Mouse (Mus musculus) kidney, adult 9 months (tissue): Measurements from ENCODE around the gene Wbp1.
"Not testable (repeated sequence)": the region's sequence is repeated elsewhere in the genome, so short reads cannot be mapped to it uniquely, and the experiment has no call there.

Experiments
- DNase-seq: peaks from one replicate; pipeline ENCODE4 v3.0.0; 2022

Wbp1 gene

GRCm38 (mm10) chr6:83120930-83121862 lies at the start of gene Wbp1:
TSS of gene Wbp1 (minus strand) at chr6:83121559.
- DNase-seq, result peak; percentile 99

GRCm38 (mm10) chr6:83171063-83171462 lies 49.7 kb upstream of the Wbp1 start:
- DNase-seq, result no peak

GRCm38 (mm10) chr6:83169872-83170271 lies 48.5 kb upstream of the Wbp1 start:
- peak; percentile 67 for DNase-seq

GRCm38 (mm10) chr6:83166243-83166630 lies 44.9 kb upstream of the Wbp1 start:
- DNase-seq, result no peak

GRCm38 (mm10) chr6:83165607-83166242 lies 44.4 kb upstream of the Wbp1 start, which contains the start of gene Dctn1:
TSS of gene Dctn1 (plus strand) at chr6:83165920.
- peak; percentile 96 for DNase-seq

GRCm38 (mm10) chr6:83165026-83165606 lies 43.8 kb upstream of the Wbp1 start:
- DNase-seq, result no peak

GRCm38 (mm10) chr6:83162701-83163100 lies 41.3 kb upstream of the Wbp1 start:
- DNase-seq, result peak; percentile 85

- peak; percentile 78 for DNase-seq
Measured at GRCm38 (mm10) chr6:83161921-83162641, 40.7 kb upstream of the Wbp1 start.

GRCm38 (mm10) chr6:83161442-83161841 lies 40.1 kb upstream of the Wbp1 start:
- DNase-seq, result no peak

GRCm38 (mm10) chr6:83159456-83159855 lies 38.1 kb upstream of the Wbp1 start:
- DNase-seq, result not testable (repeated sequence)

GRCm38 (mm10) chr6:83156259-83156684 lies 34.9 kb upstream of the Wbp1 start, which contains the start of the genes Wdr54 and 1700003E16Rik:
TSS of gene Wdr54 (minus strand) at chr6:83156397.
TSS of gene 1700003E16Rik (plus strand) at chr6:83156404.
- DNase-seq, result peak; percentile 40

GRCm38 (mm10) chr6:83155552-83156238 lies 34.3 kb upstream of the Wbp1 start:
- DNase-seq, result no peak

- no peak for DNase-seq
Measured at GRCm38 (mm10) chr6:83153485-83153884, 32.1 kb upstream of the Wbp1 start.

GRCm38 (mm10) chr6:83153038-83153437 lies 31.7 kb upstream of the Wbp1 start:
- no peak for DNase-seq

- DNase-seq, result no peak
Measured at GRCm38 (mm10) chr6:83151721-83152120, 30.4 kb upstream of the Wbp1 start.

GRCm38 (mm10) chr6:83147280-83147679 lies 25.9 kb upstream of the Wbp1 start:
- no peak for DNase-seq

GRCm38 (mm10) chr6:83145805-83146204 lies 24.4 kb upstream of the Wbp1 start:
- no peak for DNase-seq

GRCm38 (mm10) chr6:83145209-83145608 lies 23.9 kb upstream of the Wbp1 start:
- no peak for DNase-seq

GRCm38 (mm10) chr6:83142886-83143285 lies 21.5 kb upstream of the Wbp1 start:
- no peak for DNase-seq

GRCm38 (mm10) chr6:83142211-83142731 lies 20.9 kb upstream of the Wbp1 start:
- peak; percentile 36 for DNase-seq

- no peak for DNase-seq
Measured at GRCm38 (mm10) chr6:83141636-83142035, 20.3 kb upstream of the Wbp1 start.

GRCm38 (mm10) chr6:83140044-83140443 lies 18.7 kb upstream of the Wbp1 start:
- no peak for DNase-seq
